Mouse (Mus musculus) megakaryocyte, embryonic 14.5 days (primary cell): ENCODE measurements at regions not wholly inside any gene's neighbourhood (a gene's known extent, or its start where the extent isn't known, plus 50 kb on each side); places are given as distances from the start of the nearest gene placed in this dataset.

Experiments
- FLI1 ChIP-seq: IDR thresholded peaks from 2 replicates; pipeline ENCODE4 v1.6.1; 2012; ENCODE audit warnings: low read length, inconsistent platforms, mixed read lengths
- GATA1 ChIP-seq: IDR thresholded peaks from 3 replicates; pipeline ENCODE4 v1.6.1; 2012; ENCODE audit warnings: mixed read lengths, low read length, inconsistent platforms, borderline replicate concordance

GRCm38 (mm10) chr12:69515850-69516249, 67.0 kb downstream of the Vcpkmt start:
- no peak for TF ChIP-seq GATA1
- no peak for TF ChIP-seq FLI1
